Mouse (Mus musculus): ENCODE measurements around the gene Katnal1. TPM values are rescaled to one million over a fixed set of nuclear protein-coding genes. Genes with fewer than 3 reads are reported as not detected.

Gene Katnal1
- polyA plus RNA-seq, 2 experiments: 5.1 to 7.6 TPM

DNA sequence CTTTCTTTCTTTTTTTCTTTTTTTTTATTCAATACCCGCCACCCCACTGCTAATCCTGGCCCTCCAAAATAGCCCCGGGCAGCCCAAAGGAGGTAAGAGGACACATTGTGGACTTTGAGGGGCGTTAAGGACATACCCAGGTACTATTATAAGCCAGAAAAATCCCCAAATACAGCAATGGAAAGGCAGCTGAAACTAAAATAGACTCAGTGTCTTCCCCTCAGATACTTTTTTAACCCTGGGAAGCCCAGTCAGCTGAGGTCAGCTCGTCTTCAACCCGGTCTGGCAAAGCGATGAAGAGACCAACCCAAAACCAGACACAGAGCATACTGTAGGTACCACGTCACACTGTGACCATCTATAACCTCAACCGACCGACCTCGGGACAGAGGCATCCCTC lies 14.3 kb upstream of the Katnal1 start:
- H3K27ac ChIP-seq: no peak overlapping the region

DNA sequence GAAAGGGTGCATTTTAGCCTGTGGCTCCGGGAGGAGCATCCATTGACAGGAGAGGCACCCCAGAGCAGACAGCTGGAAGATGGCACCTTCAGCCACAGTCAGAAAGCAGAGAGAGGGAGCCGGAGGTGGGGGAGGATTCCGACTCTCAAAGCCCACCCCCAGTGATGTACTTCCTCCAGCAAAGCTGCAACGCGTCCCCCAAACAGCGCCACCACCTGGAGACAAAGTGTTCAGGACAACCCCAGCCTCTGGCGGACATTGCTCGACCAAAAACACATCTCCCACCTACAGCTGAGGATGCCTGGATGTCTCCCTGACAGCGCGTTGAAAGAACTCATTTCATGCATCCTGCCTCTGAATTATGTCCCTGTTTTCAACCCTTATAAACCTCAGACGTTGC lies 13.8 kb upstream of the Katnal1 start:
- WGBS (ENCODE audit: insufficient replicate concordance): 72% methylated on average over 11 of the region's 11 CpGs
- Histone ChIP-seq H3K27ac (no peak overlapping the region), H3K4me1 (replicated peaks; ENCODE audit: control insufficient read depth in 2 of 2, insufficient read depth in 2 of 2, low read length in 1 of 2) (peaks cover 5 to 9% of the 10 kb centered on the region in 2 experiments), H3K36me3 (replicated peaks; ENCODE audit: control insufficient read depth, insufficient read depth, low read depth) (no peaks in the 10 kb centered on the region), H3K27me3 (ENCODE audit: control insufficient read depth, insufficient read depth, low read length) (no peaks in the 10 kb centered on the region), H3K9me3 (ENCODE audit: control insufficient read depth, low read length) (no peaks in the 10 kb centered on the region), H3K4me2 (ENCODE audit: low read depth) (no peak overlapping the region), H3K9ac (replicated peaks) (no peak overlapping the region), H3K4me3 (ENCODE audit: insufficient read depth in 1 of 2, low read depth in 2 of 2, low read length in 2 of 2) (no peak overlapping the region)
- TF ChIP-seq CTCF (IDR thresholded peaks at IDR 0.05; ENCODE audit: low read depth) (peak; percentile 36; the same call in 1 of the 2 replicates), EP300 (IDR thresholded peaks at IDR 0.05; ENCODE audit: low read depth) (no peak)
- DNase-seq (ENCODE audit: low read depth in 3 of 3, low spot score in 3 of 3) (no peak), ATAC-seq (ENCODE audit: insufficient read depth) (no peak)

More for the DNA sequence above, 14.3 kb upstream of the Katnal1 start:
- H3K9ac ChIP-seq (replicated peaks): no peak overlapping the region
- H3K36me3 ChIP-seq (replicated peaks; ENCODE audit: control insufficient read depth, insufficient read depth, low read depth): no peaks in the 10 kb centered on the region
- H3K4me3 ChIP-seq (ENCODE audit: insufficient read depth in 1 of 2, low read depth in 2 of 2, low read length in 2 of 2): no peak overlapping the region
- peaks cover 5 to 9% of the 10 kb centered on the region in 2 experiments for H3K4me1 ChIP-seq (replicated peaks; ENCODE audit: control insufficient read depth in 2 of 2, insufficient read depth in 2 of 2, low read length in 1 of 2)
- no peaks in the 10 kb centered on the region for H3K9me3 ChIP-seq (ENCODE audit: control insufficient read depth, low read length)
- WGBS (ENCODE audit: insufficient replicate concordance): 77% methylated on average over 10 of the region's 10 CpGs
- no peak for ATAC-seq (ENCODE audit: insufficient read depth)
- no peak for TF ChIP-seq CTCF (IDR thresholded peaks at IDR 0.05; ENCODE audit: low read depth)
- TF ChIP-seq EP300 (IDR thresholded peaks at IDR 0.05; ENCODE audit: low read depth): no peak
- no peaks in the 10 kb centered on the region for H3K27me3 ChIP-seq (ENCODE audit: control insufficient read depth, insufficient read depth, low read length)
- H3K4me2 ChIP-seq (ENCODE audit: low read depth): no peak overlapping the region
- no peak for DNase-seq (ENCODE audit: low read depth in 3 of 3, low spot score in 3 of 3)

DNA sequence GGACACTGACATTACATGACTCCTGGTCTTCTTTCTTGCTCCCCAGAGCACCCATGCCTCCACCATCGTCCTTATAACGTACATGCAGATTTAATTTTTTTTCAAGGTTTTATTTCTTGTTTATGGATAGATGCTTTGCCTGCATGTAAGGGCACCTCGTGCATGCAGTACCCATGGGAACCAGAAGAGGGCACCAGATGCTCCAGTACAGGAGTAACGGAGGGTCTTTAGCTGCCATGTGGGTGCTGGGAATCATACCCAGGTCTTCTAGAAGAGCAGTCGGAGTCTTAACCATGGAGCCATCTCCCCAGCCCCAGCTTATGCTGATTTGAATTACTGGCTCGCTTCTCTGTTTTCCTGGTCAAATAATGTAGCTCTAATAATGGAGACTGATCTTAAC lies 13.2 kb upstream of the Katnal1 start:
- no peak overlapping the region for H3K27ac ChIP-seq
- DNase-seq (ENCODE audit: low read depth in 3 of 3, low spot score in 3 of 3) (no peak), ATAC-seq (ENCODE audit: insufficient read depth) (no peak)
- no peaks in the 10 kb centered on the region for H3K9me3 ChIP-seq (ENCODE audit: control insufficient read depth, low read length)
- H3K9ac ChIP-seq (replicated peaks): no peak overlapping the region
- H3K36me3 ChIP-seq (replicated peaks; ENCODE audit: control insufficient read depth, insufficient read depth, low read depth): no peaks in the 10 kb centered on the region
- H3K4me3 ChIP-seq (ENCODE audit: insufficient read depth in 1 of 2, low read depth in 2 of 2, low read length in 2 of 2): no peak overlapping the region
- peaks cover 5 to 9% of the 10 kb centered on the region in 2 experiments for H3K4me1 ChIP-seq (replicated peaks; ENCODE audit: control insufficient read depth in 2 of 2, insufficient read depth in 2 of 2, low read length in 1 of 2)
- WGBS (ENCODE audit: insufficient replicate concordance): 79% methylated on average over 6 of the region's 6 CpGs
- TF ChIP-seq EP300 (IDR thresholded peaks at IDR 0.05; ENCODE audit: low read depth): no peak
- peak; percentile 75 for TF ChIP-seq CTCF (IDR thresholded peaks at IDR 0.05; ENCODE audit: low read depth)
- H3K4me2 ChIP-seq (ENCODE audit: low read depth): no peak overlapping the region
- H3K27me3 ChIP-seq (ENCODE audit: control insufficient read depth, insufficient read depth, low read length): no peaks in the 10 kb centered on the region

DNA sequence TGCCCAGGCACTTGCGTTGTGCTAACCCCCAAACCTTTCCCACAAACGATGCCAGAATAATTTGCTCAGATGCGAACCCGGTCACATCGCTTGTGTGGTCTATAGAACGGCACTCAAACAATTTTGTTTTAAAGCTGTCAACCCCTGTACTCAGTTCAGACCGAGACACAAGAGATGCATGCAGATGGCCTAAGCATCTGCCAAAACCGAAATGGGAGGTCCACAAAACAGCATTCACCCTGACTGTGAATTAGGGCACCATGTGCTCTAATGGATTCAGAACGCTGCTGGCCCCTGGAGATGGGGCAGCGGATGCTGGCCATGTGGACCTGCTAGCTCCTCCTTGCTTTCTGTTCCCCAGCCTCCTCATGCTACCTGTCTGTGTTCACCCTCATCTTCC lies 12.7 kb upstream of the Katnal1 start:
- Histone ChIP-seq H3K9me3 (ENCODE audit: control insufficient read depth, low read length) (no peaks in the 10 kb centered on the region), H3K36me3 (replicated peaks; ENCODE audit: control insufficient read depth, insufficient read depth, low read depth) (no peaks in the 10 kb centered on the region), H3K4me2 (ENCODE audit: low read depth) (no peak overlapping the region), H3K27me3 (ENCODE audit: control insufficient read depth, insufficient read depth, low read length) (no peaks in the 10 kb centered on the region), H3K27ac (no peak overlapping the region), H3K9ac (replicated peaks) (no peak overlapping the region), H3K4me3 (ENCODE audit: insufficient read depth in 1 of 2, low read depth in 2 of 2, low read length in 2 of 2) (no peak overlapping the region), H3K4me1 (replicated peaks; ENCODE audit: control insufficient read depth in 2 of 2, insufficient read depth in 2 of 2, low read length in 1 of 2) (peaks cover 5 to 10% of the 10 kb centered on the region in 2 experiments)
- no peak for ATAC-seq (ENCODE audit: insufficient read depth)
- no peak for DNase-seq (ENCODE audit: low read depth in 3 of 3, low spot score in 3 of 3)
- 87% methylated on average over 10 of the region's 10 CpGs for WGBS (ENCODE audit: insufficient replicate concordance)
- no peak for TF ChIP-seq EP300 (IDR thresholded peaks at IDR 0.05; ENCODE audit: low read depth)
- no peak for TF ChIP-seq CTCF (IDR thresholded peaks at IDR 0.05; ENCODE audit: low read depth)

DNA sequence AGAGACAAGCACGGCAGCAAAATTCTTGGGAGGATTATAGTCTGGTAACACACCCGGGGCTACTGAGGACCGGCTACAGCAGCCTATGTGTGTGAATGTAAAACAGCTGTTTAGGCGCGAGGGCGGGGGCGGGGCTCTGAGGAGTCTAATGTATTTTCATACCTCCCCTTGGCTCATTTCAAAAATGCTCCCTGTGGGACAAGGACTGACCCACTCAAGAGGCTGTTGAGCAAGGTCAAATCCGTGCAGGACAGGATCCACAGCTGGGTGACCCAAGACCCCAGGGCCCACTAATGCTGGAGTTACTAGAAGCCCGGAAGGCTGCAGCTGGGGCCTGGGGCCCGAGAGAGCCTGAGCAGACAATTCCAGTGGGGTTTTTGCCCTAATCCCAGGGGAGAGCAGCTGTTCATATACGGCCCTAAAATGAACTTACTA lies 10.8 kb upstream of the Katnal1 start:
- Histone ChIP-seq H3K4me3 (ENCODE audit: insufficient read depth in 1 of 2, low read depth in 2 of 2, low read length in 2 of 2) (no peak overlapping the region), H3K4me2 (ENCODE audit: low read depth) (no peak overlapping the region), H3K9me3 (ENCODE audit: control insufficient read depth, low read length) (no peaks in the 10 kb centered on the region), H3K27ac (no peak overlapping the region), H3K4me1 (replicated peaks; ENCODE audit: control insufficient read depth in 2 of 2, insufficient read depth in 2 of 2, low read length in 1 of 2) (peaks cover 16 to 28% of the 10 kb centered on the region in 2 experiments), H3K27me3 (ENCODE audit: control insufficient read depth, insufficient read depth, low read length) (no peaks in the 10 kb centered on the region), H3K36me3 (replicated peaks; ENCODE audit: control insufficient read depth, insufficient read depth, low read depth) (no peaks in the 10 kb centered on the region), H3K9ac (replicated peaks) (no peak overlapping the region)
- no peak for ATAC-seq (ENCODE audit: insufficient read depth)
- DNase-seq (ENCODE audit: low read depth in 3 of 3, low spot score in 3 of 3): no peak
- WGBS (ENCODE audit: insufficient replicate concordance): 79% methylated on average over 11 of the region's 11 CpGs
- TF ChIP-seq CTCF (IDR thresholded peaks at IDR 0.05; ENCODE audit: low read depth) (no peak), EP300 (IDR thresholded peaks at IDR 0.05; ENCODE audit: low read depth) (no peak)
